Mouse (Mus musculus): Measurements from ENCODE around the gene Teddm1a. TPM values are rescaled to one million over a fixed set of nuclear protein-coding genes. Genes with fewer than 3 reads are reported as not detected.

Teddm1a gene
- polyA plus RNA-seq, 1 experiment from 2014 or later, result 0.06 TPM

GRCm38 (mm10) chr1:153886024-153886633, 5.4 kb upstream of the Teddm1a start:
- ATAC-seq (ENCODE audit: low read depth), result no peak
- Histone ChIP-seq H3K4me3 (ENCODE audit: low read depth, low read length) (no peak overlapping the region), H3K4me1 (ENCODE audit: control insufficient read depth, low read depth, low read length) (no peaks in the 10 kb centered on the region), H3K27ac (ENCODE audit: low read length) (no peak overlapping the region), H3K4me2 (ENCODE audit: low read depth, low read length) (no peak overlapping the region), H3K9me3 (replicated peaks; ENCODE audit: control insufficient read depth, low read length) (no peaks in the 10 kb centered on the region), H3K27me3 (ENCODE audit: control insufficient read depth, insufficient read depth, low read depth, low read length) (no peaks in the 10 kb centered on the region), H3K9ac (ENCODE audit: low read depth, low read length) (no peak overlapping the region), H3K36me3 (ENCODE audit: control insufficient read depth, insufficient read depth) (no peaks in the 10 kb centered on the region)
- WGBS (ENCODE audit: insufficient replicate concordance), result 56% methylated on average over 17 of the region's 17 CpGs

- H3K27ac ChIP-seq (ENCODE audit: low read length), result no peak overlapping the region
- H3K4me1 ChIP-seq (ENCODE audit: control insufficient read depth, low read depth, low read length), result no peaks in the 10 kb centered on the region
- H3K27me3 ChIP-seq (ENCODE audit: control insufficient read depth, insufficient read depth, low read depth, low read length), result no peaks in the 10 kb centered on the region
- no peaks in the 10 kb centered on the region for H3K36me3 ChIP-seq (ENCODE audit: control insufficient read depth, insufficient read depth)
- H3K9me3 ChIP-seq (replicated peaks; ENCODE audit: control insufficient read depth, low read length), result no peaks in the 10 kb centered on the region
- H3K4me2 ChIP-seq (ENCODE audit: low read depth, low read length), result no peak overlapping the region
- H3K4me3 ChIP-seq (ENCODE audit: low read depth, low read length), result no peak overlapping the region
- no peak overlapping the region for H3K9ac ChIP-seq (ENCODE audit: low read depth, low read length)
- WGBS (ENCODE audit: insufficient replicate concordance), result 77% methylated on average over 10 of the region's 10 CpGs
- no peak for ATAC-seq (ENCODE audit: low read depth)
These were observed 1.4 kb upstream of the Teddm1a start for GRCm38 (mm10) chr1:153890121-153890520.

- Histone ChIP-seq H3K9ac (ENCODE audit: low read depth, low read length) (no peak overlapping the region), H3K27me3 (ENCODE audit: control insufficient read depth, insufficient read depth, low read depth, low read length) (no peaks in the 10 kb centered on the region), H3K4me3 (ENCODE audit: low read depth, low read length) (no peak overlapping the region), H3K4me1 (ENCODE audit: control insufficient read depth, low read depth, low read length) (peaks cover 13% of the 10 kb centered on the region), H3K36me3 (ENCODE audit: control insufficient read depth, insufficient read depth) (no peaks in the 10 kb centered on the region), H3K4me2 (ENCODE audit: low read depth, low read length) (no peak overlapping the region), H3K27ac (ENCODE audit: low read length) (no peak overlapping the region), H3K9me3 (replicated peaks; ENCODE audit: control insufficient read depth, low read length) (no peaks in the 10 kb centered on the region)
- WGBS (ENCODE audit: insufficient replicate concordance), result 25% methylated on average over 2 of the region's 2 CpGs
- ATAC-seq (ENCODE audit: low read depth), result no peak
These were observed 2.2 kb downstream of the Teddm1a start for GRCm38 (mm10) chr1:153893746-153894145.

GRCm38 (mm10) chr1:153894201-153894893, 2.8 kb downstream of the Teddm1a start:
- no peak overlapping the region for H3K4me2 ChIP-seq (ENCODE audit: low read depth, low read length)
- WGBS (ENCODE audit: insufficient replicate concordance), result 35% methylated on average over 8 of the region's 8 CpGs
- no peak overlapping the region for H3K9ac ChIP-seq (ENCODE audit: low read depth, low read length)
- ATAC-seq (ENCODE audit: low read depth), result no peak
- peaks cover 19% of the 10 kb centered on the region for H3K4me1 ChIP-seq (ENCODE audit: control insufficient read depth, low read depth, low read length)
- H3K27ac ChIP-seq (ENCODE audit: low read length), result no peak overlapping the region
- H3K27me3 ChIP-seq (ENCODE audit: control insufficient read depth, insufficient read depth, low read depth, low read length), result no peaks in the 10 kb centered on the region
- H3K36me3 ChIP-seq (ENCODE audit: control insufficient read depth, insufficient read depth), result no peaks in the 10 kb centered on the region
- no peak overlapping the region for H3K4me3 ChIP-seq (ENCODE audit: low read depth, low read length)
- no peaks in the 10 kb centered on the region for H3K9me3 ChIP-seq (replicated peaks; ENCODE audit: control insufficient read depth, low read length)

GRCm38 (mm10) chr1:153894979-153895378, 3.4 kb downstream of the Teddm1a start:
- Histone ChIP-seq H3K4me2 (ENCODE audit: low read depth, low read length) (no peak overlapping the region), H3K36me3 (ENCODE audit: control insufficient read depth, insufficient read depth) (no peaks in the 10 kb centered on the region), H3K27ac (ENCODE audit: low read length) (no peak overlapping the region), H3K27me3 (ENCODE audit: control insufficient read depth, insufficient read depth, low read depth, low read length) (no peaks in the 10 kb centered on the region), H3K9ac (ENCODE audit: low read depth, low read length) (no peak overlapping the region), H3K4me1 (ENCODE audit: control insufficient read depth, low read depth, low read length) (peaks cover 20% of the 10 kb centered on the region), H3K4me3 (ENCODE audit: low read depth, low read length) (no peak overlapping the region), H3K9me3 (replicated peaks; ENCODE audit: control insufficient read depth, low read length) (no peaks in the 10 kb centered on the region)
- ATAC-seq (ENCODE audit: low read depth), result peak; percentile 20
- 25% methylated on average over 5 of the region's 5 CpGs for WGBS (ENCODE audit: insufficient replicate concordance)

- H3K4me3 ChIP-seq (ENCODE audit: low read depth, low read length), result no peak overlapping the region
- H3K4me1 ChIP-seq (ENCODE audit: control insufficient read depth, low read depth, low read length), result peaks cover 25% of the 10 kb centered on the region
- ATAC-seq (ENCODE audit: low read depth), result no peak
- no peak overlapping the region for H3K9ac ChIP-seq (ENCODE audit: low read depth, low read length)
- H3K4me2 ChIP-seq (ENCODE audit: low read depth, low read length), result no peak overlapping the region
- no peaks in the 10 kb centered on the region for H3K9me3 ChIP-seq (replicated peaks; ENCODE audit: control insufficient read depth, low read length)
- H3K27me3 ChIP-seq (ENCODE audit: control insufficient read depth, insufficient read depth, low read depth, low read length), result no peaks in the 10 kb centered on the region
- WGBS (ENCODE audit: insufficient replicate concordance), result 64% methylated on average over 8 of the region's 8 CpGs
- H3K27ac ChIP-seq (ENCODE audit: low read length), result no peak overlapping the region
- H3K36me3 ChIP-seq (ENCODE audit: control insufficient read depth, insufficient read depth), result no peaks in the 10 kb centered on the region
These were observed 5.7 kb downstream of the Teddm1a start for GRCm38 (mm10) chr1:153897196-153897595.

GRCm38 (mm10) chr1:153898989-153899730, 7.6 kb downstream of the Teddm1a start:
- H3K4me1 ChIP-seq (ENCODE audit: control insufficient read depth, low read depth, low read length), result peaks cover 33% of the 10 kb centered on the region
- no peaks in the 10 kb centered on the region for H3K9me3 ChIP-seq (replicated peaks; ENCODE audit: control insufficient read depth, low read length)
- H3K9ac ChIP-seq (ENCODE audit: low read depth, low read length), result peak overlapping the region; percentile 97
- H3K27ac ChIP-seq (ENCODE audit: low read length), result peak overlapping the region; percentile 100
- H3K4me2 ChIP-seq (ENCODE audit: low read depth, low read length), result peak overlapping the region; percentile 89
- 17% methylated on average over 21 of the region's 22 CpGs for WGBS (ENCODE audit: insufficient replicate concordance)
- no peaks in the 10 kb centered on the region for H3K27me3 ChIP-seq (ENCODE audit: control insufficient read depth, insufficient read depth, low read depth, low read length)
- no peak for ATAC-seq (ENCODE audit: low read depth)
- peaks cover 16% of the 10 kb centered on the region for H3K36me3 ChIP-seq (ENCODE audit: control insufficient read depth, insufficient read depth)
- H3K4me3 ChIP-seq (ENCODE audit: low read depth, low read length), result peak overlapping the region; percentile 95

GRCm38 (mm10) chr1:153899731-153900380, 8.3 kb downstream of the Teddm1a start, which contains the start of the genes Glul and Teddm2:
TSS of gene Glul (plus strand) at chr1:153899944.
TSS of gene Teddm2 (minus strand) at chr1:153900228.
- H3K27me3 ChIP-seq (ENCODE audit: control insufficient read depth, insufficient read depth, low read depth, low read length), result no peaks in the 10 kb centered on the region
- H3K36me3 ChIP-seq (ENCODE audit: control insufficient read depth, insufficient read depth), result peaks cover 23% of the 10 kb centered on the region
- peak within 1 kb of the TSS; percentile 97 for H3K9ac ChIP-seq (ENCODE audit: low read depth, low read length)
- peak within 1 kb of the TSS; percentile 95 for H3K4me3 ChIP-seq (ENCODE audit: low read depth, low read length)
- peaks cover 33% of the 10 kb centered on the region for H3K4me1 ChIP-seq (ENCODE audit: control insufficient read depth, low read depth, low read length)
- WGBS (ENCODE audit: insufficient replicate concordance), result under 1% methylated on average over 51 of the region's 51 CpGs
- H3K4me2 ChIP-seq (ENCODE audit: low read depth, low read length), result peak within 1 kb of the TSS; percentile 89
- peak; percentile 93 for ATAC-seq (ENCODE audit: low read depth)
- H3K9me3 ChIP-seq (replicated peaks; ENCODE audit: control insufficient read depth, low read length), result no peaks in the 10 kb centered on the region
- peak within 1 kb of the TSS; percentile 100 for H3K27ac ChIP-seq (ENCODE audit: low read length)

Data from liver, embryonic 16.5 days (tissue).